Mouse (Mus musculus): ENCODE measurements around the gene Srpx. TPM values are rescaled to one million over a fixed set of nuclear protein-coding genes. Genes with fewer than 3 reads are reported as not detected.

The Srpx gene
- polyA plus RNA-seq, 1 experiment from 2014 or later, result 3.9 TPM

- Histone ChIP-seq H3K4me1 (ENCODE audit: control insufficient read depth, insufficient read depth, low read depth, low read length) (no peaks in the 10 kb centered on the region), H3K9me3 (ENCODE audit: control insufficient read depth, low read length) (no peaks in the 10 kb centered on the region), H3K9ac (ENCODE audit: low read depth, low read length) (no peak overlapping the region), H3K4me3 (ENCODE audit: low read length) (no peak overlapping the region), H3K27me3 (replicated peaks; ENCODE audit: control insufficient read depth, insufficient read depth, low read length) (no peaks in the 10 kb centered on the region), H3K27ac (ENCODE audit: low read depth, low read length) (no peak overlapping the region), H3K36me3 (ENCODE audit: control insufficient read depth, insufficient read depth, low read length) (no peaks in the 10 kb centered on the region), H3K4me2 (ENCODE audit: low read length) (no peak overlapping the region)
- WGBS, result 75% methylated on average over 1 of the region's 1 CpGs
- no peak for ATAC-seq
Measured at GRCm38 (mm10) chrX:10079981-10080380, 37.5 kb downstream of the Srpx start.

GRCm38 (mm10) chrX:10073966-10074365, 43.5 kb downstream of the Srpx start:
- no peaks in the 10 kb centered on the region for H3K9me3 ChIP-seq (ENCODE audit: control insufficient read depth, low read length)
- no peak for ATAC-seq
- H3K9ac ChIP-seq (ENCODE audit: low read depth, low read length), result no peak overlapping the region
- H3K27me3 ChIP-seq (replicated peaks; ENCODE audit: control insufficient read depth, insufficient read depth, low read length), result no peaks in the 10 kb centered on the region
- no peaks in the 10 kb centered on the region for H3K4me1 ChIP-seq (ENCODE audit: control insufficient read depth, insufficient read depth, low read depth, low read length)
- H3K4me2 ChIP-seq (ENCODE audit: low read length), result no peak overlapping the region
- H3K4me3 ChIP-seq (ENCODE audit: low read length), result no peak overlapping the region
- WGBS, result 75% methylated on average over 3 of the region's 3 CpGs
- no peaks in the 10 kb centered on the region for H3K36me3 ChIP-seq (ENCODE audit: control insufficient read depth, insufficient read depth, low read length)
- no peak overlapping the region for H3K27ac ChIP-seq (ENCODE audit: low read depth, low read length)

GRCm38 (mm10) chrX:10071529-10071928, 46.0 kb downstream of the Srpx start:
- no peaks in the 10 kb centered on the region for H3K9me3 ChIP-seq (ENCODE audit: control insufficient read depth, low read length)
- H3K4me1 ChIP-seq (ENCODE audit: control insufficient read depth, insufficient read depth, low read depth, low read length), result no peaks in the 10 kb centered on the region
- no peak overlapping the region for H3K4me3 ChIP-seq (ENCODE audit: low read length)
- H3K27me3 ChIP-seq (replicated peaks; ENCODE audit: control insufficient read depth, insufficient read depth, low read length), result no peaks in the 10 kb centered on the region
- no peaks in the 10 kb centered on the region for H3K36me3 ChIP-seq (ENCODE audit: control insufficient read depth, insufficient read depth, low read length)
- no peak overlapping the region for H3K27ac ChIP-seq (ENCODE audit: low read depth, low read length)
- no peak overlapping the region for H3K4me2 ChIP-seq (ENCODE audit: low read length)
- ATAC-seq, result no peak
- WGBS, result 72% methylated on average over 2 of the region's 2 CpGs
- no peak overlapping the region for H3K9ac ChIP-seq (ENCODE audit: low read depth, low read length)

GRCm38 (mm10) chrX:10070689-10071088, 46.8 kb downstream of the Srpx start:
- H3K4me3 ChIP-seq (ENCODE audit: low read length), result no peak overlapping the region
- no peak overlapping the region for H3K27ac ChIP-seq (ENCODE audit: low read depth, low read length)
- ATAC-seq, result peak; percentile 88
- H3K4me1 ChIP-seq (ENCODE audit: control insufficient read depth, insufficient read depth, low read depth, low read length), result no peaks in the 10 kb centered on the region
- 23% methylated on average over 6 of the region's 6 CpGs for WGBS
- H3K9me3 ChIP-seq (ENCODE audit: control insufficient read depth, low read length), result no peaks in the 10 kb centered on the region
- no peak overlapping the region for H3K9ac ChIP-seq (ENCODE audit: low read depth, low read length)
- H3K4me2 ChIP-seq (ENCODE audit: low read length), result no peak overlapping the region
- no peaks in the 10 kb centered on the region for H3K36me3 ChIP-seq (ENCODE audit: control insufficient read depth, insufficient read depth, low read length)
- H3K27me3 ChIP-seq (replicated peaks; ENCODE audit: control insufficient read depth, insufficient read depth, low read length), result no peaks in the 10 kb centered on the region

- WGBS, result 59% methylated on average over 4 of the region's 4 CpGs
Measured at GRCm38 (mm10) chrX:10069405-10069804, 48.1 kb downstream of the Srpx start.

GRCm38 (mm10) chrX:10063781-10064180, 53.7 kb downstream of the Srpx start:
- H3K4me2 ChIP-seq (ENCODE audit: low read length), result no peak overlapping the region
- H3K9ac ChIP-seq (ENCODE audit: low read depth, low read length), result no peak overlapping the region
- no peak for ATAC-seq
- H3K36me3 ChIP-seq (ENCODE audit: control insufficient read depth, insufficient read depth, low read length), result no peaks in the 10 kb centered on the region
- no peak overlapping the region for H3K4me3 ChIP-seq (ENCODE audit: low read length)
- WGBS, result 71% methylated on average over 1 of the region's 1 CpGs
- H3K9me3 ChIP-seq (ENCODE audit: control insufficient read depth, low read length), result no peaks in the 10 kb centered on the region
- H3K27ac ChIP-seq (ENCODE audit: low read depth, low read length), result no peak overlapping the region
- H3K27me3 ChIP-seq (replicated peaks; ENCODE audit: control insufficient read depth, insufficient read depth, low read length), result no peaks in the 10 kb centered on the region
- no peaks in the 10 kb centered on the region for H3K4me1 ChIP-seq (ENCODE audit: control insufficient read depth, insufficient read depth, low read depth, low read length)

More at GRCm38 (mm10) chrX:10069405-10069804, 48.1 kb downstream of the Srpx start:
- no peak for ATAC-seq
- H3K36me3 ChIP-seq (ENCODE audit: control insufficient read depth, insufficient read depth, low read length), result no peaks in the 10 kb centered on the region
- H3K4me2 ChIP-seq (ENCODE audit: low read length), result no peak overlapping the region
- H3K4me3 ChIP-seq (ENCODE audit: low read length), result no peak overlapping the region
- no peak overlapping the region for H3K9ac ChIP-seq (ENCODE audit: low read depth, low read length)
- no peak overlapping the region for H3K27ac ChIP-seq (ENCODE audit: low read depth, low read length)
- no peaks in the 10 kb centered on the region for H3K9me3 ChIP-seq (ENCODE audit: control insufficient read depth, low read length)
- no peaks in the 10 kb centered on the region for H3K4me1 ChIP-seq (ENCODE audit: control insufficient read depth, insufficient read depth, low read depth, low read length)
- H3K27me3 ChIP-seq (replicated peaks; ENCODE audit: control insufficient read depth, insufficient read depth, low read length), result no peaks in the 10 kb centered on the region

GRCm38 (mm10) chrX:10063361-10063760, 54.1 kb downstream of the Srpx start:
- no peak overlapping the region for H3K27ac ChIP-seq (ENCODE audit: low read depth, low read length)
- no peak overlapping the region for H3K4me2 ChIP-seq (ENCODE audit: low read length)
- no peak for ATAC-seq
- no peak overlapping the region for H3K9ac ChIP-seq (ENCODE audit: low read depth, low read length)
- H3K4me1 ChIP-seq (ENCODE audit: control insufficient read depth, insufficient read depth, low read depth, low read length), result no peaks in the 10 kb centered on the region
- H3K36me3 ChIP-seq (ENCODE audit: control insufficient read depth, insufficient read depth, low read length), result no peaks in the 10 kb centered on the region
- no peak overlapping the region for H3K4me3 ChIP-seq (ENCODE audit: low read length)
- H3K27me3 ChIP-seq (replicated peaks; ENCODE audit: control insufficient read depth, insufficient read depth, low read length), result no peaks in the 10 kb centered on the region
- WGBS, result 93% methylated on average over 2 of the region's 2 CpGs
- no peaks in the 10 kb centered on the region for H3K9me3 ChIP-seq (ENCODE audit: control insufficient read depth, low read length)

- Histone ChIP-seq H3K4me1 (ENCODE audit: control insufficient read depth, insufficient read depth, low read depth, low read length) (no peaks in the 10 kb centered on the region), H3K36me3 (ENCODE audit: control insufficient read depth, insufficient read depth, low read length) (no peaks in the 10 kb centered on the region), H3K27ac (ENCODE audit: low read depth, low read length) (no peak overlapping the region), H3K9me3 (ENCODE audit: control insufficient read depth, low read length) (no peaks in the 10 kb centered on the region), H3K4me3 (ENCODE audit: low read length) (no peak overlapping the region), H3K9ac (ENCODE audit: low read depth, low read length) (no peak overlapping the region), H3K27me3 (replicated peaks; ENCODE audit: control insufficient read depth, insufficient read depth, low read length) (no peaks in the 10 kb centered on the region), H3K4me2 (ENCODE audit: low read length) (no peak overlapping the region)
- 63% methylated on average over 4 of the region's 4 CpGs for WGBS
- no peak for ATAC-seq
Measured at GRCm38 (mm10) chrX:10062201-10062600, 55.3 kb downstream of the Srpx start.

GRCm38 (mm10) chrX:10034666-10035065, 82.8 kb downstream of the Srpx start:
- Histone ChIP-seq H3K4me2 (ENCODE audit: low read length) (no peak overlapping the region), H3K27ac (ENCODE audit: low read depth, low read length) (no peak overlapping the region), H3K4me1 (ENCODE audit: control insufficient read depth, insufficient read depth, low read depth, low read length) (no peaks in the 10 kb centered on the region), H3K4me3 (ENCODE audit: low read length) (no peak overlapping the region), H3K36me3 (ENCODE audit: control insufficient read depth, insufficient read depth, low read length) (no peaks in the 10 kb centered on the region), H3K9ac (ENCODE audit: low read depth, low read length) (no peak overlapping the region), H3K27me3 (replicated peaks; ENCODE audit: control insufficient read depth, insufficient read depth, low read length) (no peaks in the 10 kb centered on the region), H3K9me3 (ENCODE audit: control insufficient read depth, low read length) (no peaks in the 10 kb centered on the region)
- no peak for ATAC-seq

GRCm38 (mm10) chrX:10010202-10010601, 107.3 kb downstream of the Srpx start:
- Histone ChIP-seq H3K9ac (ENCODE audit: low read depth, low read length) (no peak overlapping the region), H3K4me3 (ENCODE audit: low read length) (no peak overlapping the region), H3K27me3 (replicated peaks; ENCODE audit: control insufficient read depth, insufficient read depth, low read length) (no peaks in the 10 kb centered on the region), H3K4me1 (ENCODE audit: control insufficient read depth, insufficient read depth, low read depth, low read length) (no peaks in the 10 kb centered on the region), H3K4me2 (ENCODE audit: low read length) (no peak overlapping the region), H3K27ac (ENCODE audit: low read depth, low read length) (no peak overlapping the region), H3K36me3 (ENCODE audit: control insufficient read depth, insufficient read depth, low read length) (no peaks in the 10 kb centered on the region), H3K9me3 (ENCODE audit: control insufficient read depth, low read length) (no peaks in the 10 kb centered on the region)
- ATAC-seq, result no peak
